In the genomic region with DNA sequence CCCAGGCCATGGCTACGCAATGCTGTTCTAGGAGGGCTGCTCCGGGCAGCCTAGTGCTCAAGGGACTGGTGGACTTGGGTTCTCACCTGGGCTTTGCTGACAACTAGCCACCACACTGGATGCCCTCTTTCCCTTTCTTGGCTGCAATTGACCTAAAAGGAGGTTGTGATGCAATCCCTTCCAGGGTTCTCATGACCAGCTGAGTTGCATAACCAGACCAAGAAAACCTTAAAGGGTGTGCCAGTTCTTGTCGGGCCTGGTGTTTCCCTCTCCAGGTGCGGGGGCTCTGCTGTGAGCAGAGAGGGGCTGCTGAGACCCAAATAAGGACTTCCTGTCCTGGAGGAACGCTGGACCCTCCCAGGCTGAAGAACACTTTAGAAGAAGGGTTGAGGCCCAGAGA, we compare ENCODE assay signal across 27 mouse cellular contexts. TPM values are rescaled to one million over a fixed set of nuclear protein-coding genes. Genes with fewer than 3 reads are reported as not detected.
DNase-seq lines count a peak whose midpoint lies in the region; ATAC-seq and TF ChIP-seq lines count a peak whose summit lies in the region.
"Had no signal": no experiment of that assay in that cellular context is flagged by ENCODE, and none has a peak within 500 bp of the region (broad histone marks: within the 10 kb centered on the region; RNA-seq: fewer than 3 reads in every experiment).

No protein-coding gene starts in this region.

- peaks cover 6% of the 10 kb centered on the region; the same call in 1 of the 2 replicates for H3K36me3 ChIP-seq in liver, adult 2 months (ENCODE audit: control insufficient read depth, insufficient read depth, low read length)
- H3K36me3 ChIP-seq: embryonic facial prominence, embryonic 12.5 days; heart, embryonic 13.5 days; hindbrain, embryonic 10.5 days; hindbrain, embryonic 15.5 days; limb, embryonic 13.5 days; midbrain, embryonic 12.5 days; neural tube, embryonic 13.5 days had no signal

- H3K79me2 ChIP-seq in liver, adult 2 months (ENCODE audit: control insufficient read depth, insufficient read depth, low read length), result peaks cover 19% of the 10 kb centered on the region; the same call in 1 of the 2 replicates

- no peaks in the 10 kb centered on the region for H3K27me3 ChIP-seq in liver, adult 2 months (ENCODE audit: control insufficient read depth, insufficient read depth, low read length)
- H3K27me3 ChIP-seq: CH12.LX; hindbrain, embryonic 15.5 days; liver, embryonic 13.5 days; megakaryocyte, embryonic 14.5 days; neural tube, embryonic 13.5 days had no signal

- 0 out of 2 replicates have a peak overlapping the region, but pooled peaks have one; percentile 5 for H3K9ac ChIP-seq in liver, adult 2 months (ENCODE audit: low read depth, low read length)
- H3K9ac ChIP-seq: embryonic facial prominence, embryonic 12.5 days; heart, embryonic 13.5 days; hindbrain, embryonic 15.5 days; limb, embryonic 13.5 days; liver, embryonic 13.5 days; lung, embryonic 14.5 days; midbrain, embryonic 12.5 days; neural tube, embryonic 13.5 days had no signal

- H3K4me3 ChIP-seq in liver, adult 2 months (ENCODE audit: insufficient read depth, low read depth, low read length), result no peak overlapping the region
- H3K4me3 ChIP-seq: embryonic facial prominence, embryonic 12.5 days; heart, embryonic 13.5 days; hindbrain, embryonic 10.5 days; hindbrain, embryonic 15.5 days; limb, embryonic 13.5 days; liver, embryonic 13.5 days; megakaryocyte, embryonic 14.5 days; midbrain, embryonic 12.5 days; neural tube, embryonic 13.5 days had no signal

- peaks cover 66% of the 10 kb centered on the region for H3K4me1 ChIP-seq in liver, adult 2 months (ENCODE audit: control insufficient read depth, insufficient read depth, low read length)
- H3K4me1 ChIP-seq: hindbrain, embryonic 15.5 days had no signal

- peak; percentile 82 for ATAC-seq in megakaryocyte, adult 5-6 weeks (ENCODE audit: poor library complexity, severe bottlenecking)
- ATAC-seq: forebrain, embryonic 14.5 days; inflammation-experienced regulatory T-cells, adult 6 months had no signal

- WGBS in liver, adult 2 months, result 56% methylated on average over 5 of the region's 5 CpGs

- TF ChIP-seq POLR2A in liver, adult 2 months (IDR thresholded peaks at IDR 0.05; ENCODE audit: extremely low read depth, insufficient read depth, low read length), result no peak

- peak; percentile 93 for DNase-seq in liver, adult 2 months (ENCODE audit: extremely low read depth, low read depth, low spot score)
- DNase-seq in liver, result no peak
- DNase-seq in 416B (ENCODE audit: low read depth), result peak; percentile 29
- DNase-seq in NIH3T3 (ENCODE audit: low read depth), result peak; percentile 27
- no peak for DNase-seq in layer of hippocampus, adult 9-10 months (ENCODE audit: low spot score)
- no peak for DNase-seq in right cerebral cortex, postnatal 14 days
- DNase-seq: adrenal gland, postnatal 36 days; cerebellum, adult 2 months; cerebellum, postnatal 36 days; embryo, embryonic 11 days; gastrocnemius, postnatal 25 days; heart, postnatal 10 days; liver, embryonic 13.5 days; lung, embryonic 14.5 days; thymus, postnatal 4 days had no signal

- peak overlapping the region; percentile 89 for H3K27ac ChIP-seq in liver, adult 2 months (replicated peaks; ENCODE audit: insufficient read depth, low read depth, low read length)
- H3K27ac ChIP-seq: embryonic facial prominence, embryonic 12.5 days; heart, embryonic 13.5 days; hindbrain, embryonic 10.5 days; hindbrain, embryonic 15.5 days; limb, embryonic 13.5 days; liver, embryonic 13.5 days; midbrain, embryonic 12.5 days; neural tube, embryonic 13.5 days had no signal

- no peak for TF ChIP-seq CTCF in liver, adult 2 months (IDR thresholded peaks at IDR 0.05; ENCODE audit: low read depth, low read length)

RNA-seq across cellular contexts. Expression of a gene that starts 10.4 kb away (rescaled TPM):
- total RNA-seq in liver, adult 2 months (2014; rRNA removed), result 19.0 and 22.4 TPM in 2 replicates
- 36.5 and 37.8 TPM in 2 replicates for polyA plus RNA-seq in liver, adult 2 months (2012; rRNA removed)
- 78.8 and 94.9 TPM in 2 replicates for total RNA-seq in megakaryocyte, adult 5-6 weeks (2015)
- 94.0 and 96.3 TPM in 2 replicates for total RNA-seq in megakaryocyte, adult 5-6 weeks (2017)

RNA-seq across cellular contexts. Expression of a gene that starts 27.4 kb away (rescaled TPM):
- total RNA-seq in liver, adult 2 months (2014; rRNA removed), result 223 and 231 TPM in 2 replicates
- 263 and 314 TPM in 2 replicates for polyA plus RNA-seq in liver, adult 2 months (2012; rRNA removed)
- total RNA-seq in megakaryocyte, adult 5-6 weeks (2015), result 16.1 and 19.7 TPM in 2 replicates
- 38.5 and 44.9 TPM in 2 replicates for total RNA-seq in megakaryocyte, adult 5-6 weeks (2017)

Comparison
In these comparisons a context has a peak if more than half of its experiments do, and no peak if none do; other contexts are left out.
1. DNase-seq: peak in liver, adult 2 months (single experiment), 416B (single experiment) and NIH3T3 (single experiment); none in liver (single experiment), layer of hippocampus, adult 9-10 months (single experiment) and right cerebral cortex, postnatal 14 days (single experiment).